Mouse (Mus musculus) layer of hippocampus, postnatal 36 days (tissue): Measurements from ENCODE around the gene Ift122. TPM values are rescaled to one million over a fixed set of nuclear protein-coding genes. Genes with fewer than 3 reads are reported as not detected.

Experiments
- DNase-seq, 2 experiments: peaks; one replicate each; pipeline ENCODE4 v3.0.0; 2022
- total RNA-seq, 2 experiments: library from RNA; stranded (reverse); gene quantifications; 2 replicates each; pipeline ENCODE4 v1.2.3; 2021

Ift122 gene
- total RNA-seq, 2 experiments from 2014 or later = 31.6 to 35.3 TPM

- DNase-seq = no peak
Measured at GRCm38 (mm10) chr6:115927292-115928242, 74.3 kb downstream of the Ift122 start.

DNA sequence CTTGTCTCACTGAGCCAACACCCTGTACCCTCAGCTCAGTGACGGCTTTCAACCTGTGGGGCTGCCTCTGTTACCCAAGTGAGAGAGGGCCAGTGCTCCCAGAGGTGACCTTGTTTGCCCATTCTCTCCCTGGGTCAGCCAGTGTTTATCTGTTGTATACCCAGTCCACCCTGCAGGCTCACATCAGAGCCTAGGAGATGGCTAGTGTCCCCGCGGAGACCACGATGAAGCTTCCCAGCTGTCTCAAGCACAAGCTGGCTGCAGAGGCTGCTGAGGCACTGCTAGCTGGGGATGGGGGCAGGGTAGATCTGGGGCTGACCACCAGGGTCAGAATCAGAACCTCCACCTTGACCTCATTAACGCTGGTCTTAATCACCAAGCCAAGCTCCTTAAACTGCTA, 76.7 kb downstream of the Ift122 start:
- DNase-seq = no peak

- DNase-seq = no peak
Measured at GRCm38 (mm10) chr6:115931639-115932038, 78.4 kb downstream of the Ift122 start, which contains the start of gene Rho. TSS of gene Rho (plus strand) at chr6:115931748.

DNA sequence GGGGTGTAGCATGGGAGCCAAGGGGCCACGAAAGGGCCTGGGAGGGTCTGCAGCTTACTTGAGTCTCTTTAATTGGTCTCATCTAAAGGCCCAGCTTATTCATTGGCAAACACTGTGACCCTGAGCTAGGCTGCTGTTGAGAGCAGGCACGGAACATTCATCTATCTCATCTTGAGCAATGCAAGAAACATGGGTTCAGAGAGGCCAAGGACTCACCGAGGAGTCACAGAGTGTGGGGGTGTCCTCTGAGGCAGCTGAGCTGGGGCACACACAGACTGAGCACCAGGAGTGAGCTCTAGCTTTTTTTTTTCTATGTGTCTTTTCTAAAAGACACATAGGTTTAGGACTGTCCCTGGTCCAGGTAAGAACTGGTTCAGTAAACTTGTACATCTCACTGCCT, 79.1 kb downstream of the Ift122 start:
- no peak for DNase-seq

GRCm38 (mm10) chr6:115935544-115935943, 82.3 kb downstream of the Ift122 start:
- DNase-seq = no peak

GRCm38 (mm10) chr6:115938011-115938410, 84.7 kb downstream of the Ift122 start:
- DNase-seq = no peak

DNA sequence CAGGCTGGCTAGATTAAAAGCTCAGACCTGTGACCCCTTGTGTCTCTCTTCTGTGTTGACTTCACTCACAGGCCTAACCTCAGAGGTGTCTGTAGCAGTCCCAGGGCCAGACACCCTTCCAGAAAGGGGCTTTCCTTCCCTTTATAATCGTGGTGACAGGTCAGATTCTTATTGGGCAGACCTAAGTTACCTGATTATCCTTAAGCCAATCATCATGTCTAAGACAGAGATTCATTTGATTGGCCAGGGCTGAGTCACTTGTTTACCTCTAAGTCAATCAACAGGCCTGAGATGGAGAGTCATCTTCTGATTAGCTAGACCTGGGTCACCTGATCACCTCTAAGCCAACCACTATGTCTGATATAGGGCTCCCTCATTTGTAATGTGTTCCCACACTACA, 85.5 kb downstream of the Ift122 start:
- DNase-seq = no peak

GRCm38 (mm10) chr6:115940603-115941002, 87.3 kb downstream of the Ift122 start:
- DNase-seq = no peak

DNA sequence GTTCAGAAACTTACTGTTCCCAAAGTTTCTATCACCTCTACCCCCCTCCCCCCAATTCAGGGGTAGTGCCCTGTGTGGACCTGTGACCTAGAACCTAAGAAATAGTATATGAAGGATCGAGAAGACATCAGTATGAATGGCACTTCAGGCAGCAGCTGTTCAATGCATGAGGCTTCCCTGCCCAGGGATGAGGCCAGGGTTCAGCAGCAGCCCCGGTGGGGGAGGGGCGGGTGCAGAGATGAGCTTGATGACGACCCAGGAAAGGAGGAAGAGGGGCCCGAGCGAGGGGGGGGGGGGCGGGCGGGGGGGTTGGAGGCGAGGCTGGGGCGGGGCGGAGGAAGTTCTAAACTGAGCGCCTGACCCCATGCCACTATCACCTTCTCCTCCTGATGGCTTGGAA, 87.9 kb downstream of the Ift122 start:
- no peak for DNase-seq

DNA sequence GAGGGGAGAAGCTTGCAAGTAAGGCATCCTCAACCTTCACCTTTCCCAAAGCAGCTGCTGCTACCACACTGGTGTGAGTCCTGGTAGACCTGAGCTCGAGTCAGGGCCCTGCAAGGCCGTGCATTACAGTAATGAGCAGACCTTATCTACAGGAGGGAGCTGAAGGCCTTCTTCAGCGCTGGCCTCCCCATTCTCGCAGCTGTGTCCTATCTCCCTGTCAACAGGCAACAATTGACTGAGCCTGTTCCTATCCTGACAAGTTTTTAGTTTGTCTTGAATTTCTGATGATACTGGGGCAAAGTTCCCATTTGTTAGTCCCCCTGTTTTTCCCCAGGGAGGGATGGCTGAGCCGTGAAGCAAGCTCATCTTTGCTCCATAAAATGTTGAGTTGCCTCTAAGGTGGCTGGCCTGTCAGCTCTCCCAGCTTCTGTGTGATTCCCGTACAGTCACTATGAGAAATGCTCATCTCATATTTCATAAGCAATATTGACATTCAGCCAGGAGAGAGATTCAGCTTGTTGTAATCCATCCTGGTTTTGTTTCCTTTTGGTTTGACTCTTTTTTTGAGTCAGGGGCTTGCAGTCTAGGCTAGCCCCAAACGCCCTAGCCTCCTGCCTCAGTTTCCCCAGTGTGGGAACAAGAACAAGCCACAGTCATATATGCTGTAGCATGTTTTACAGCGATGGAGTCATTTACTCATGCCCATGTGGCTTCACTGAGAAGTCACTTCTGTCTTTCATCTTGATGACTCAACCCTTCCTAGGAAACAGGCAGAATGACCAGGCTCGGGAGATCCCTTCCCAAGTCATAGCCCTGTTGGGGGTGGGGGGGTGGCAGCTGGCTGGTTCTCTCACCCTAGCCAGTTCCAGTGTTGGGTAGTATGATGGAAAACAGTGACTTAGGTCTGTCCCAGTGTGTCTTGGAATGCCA, 90.5 kb downstream of the Ift122 start:
- DNase-seq = no peak

GRCm38 (mm10) chr6:115944638-115945037, 91.4 kb downstream of the Ift122 start, which contains the start of gene H1foo:
TSS of gene H1foo (plus strand) at chr6:115944938.
- DNase-seq = no peak

DNA sequence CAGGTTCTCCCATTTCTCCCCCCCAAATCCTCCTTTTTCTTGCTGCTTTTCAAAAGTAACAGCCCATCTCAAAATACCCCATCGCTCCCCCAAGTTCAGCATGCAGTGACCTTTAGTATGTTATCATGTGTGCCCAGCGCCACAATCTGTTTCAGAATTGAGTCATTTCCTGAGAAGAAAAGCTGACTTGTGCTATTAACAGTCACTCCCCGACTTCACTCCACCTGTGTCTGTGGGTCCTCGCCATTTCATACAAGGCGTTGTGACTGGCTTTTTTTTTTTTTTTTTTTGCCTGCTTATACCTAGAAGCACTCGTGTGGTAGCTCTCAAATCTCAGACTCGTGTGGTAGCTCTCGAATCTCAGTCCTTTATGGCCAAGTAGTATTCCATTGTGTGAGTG, 92.4 kb downstream of the Ift122 start:
- no peak for DNase-seq

DNA sequence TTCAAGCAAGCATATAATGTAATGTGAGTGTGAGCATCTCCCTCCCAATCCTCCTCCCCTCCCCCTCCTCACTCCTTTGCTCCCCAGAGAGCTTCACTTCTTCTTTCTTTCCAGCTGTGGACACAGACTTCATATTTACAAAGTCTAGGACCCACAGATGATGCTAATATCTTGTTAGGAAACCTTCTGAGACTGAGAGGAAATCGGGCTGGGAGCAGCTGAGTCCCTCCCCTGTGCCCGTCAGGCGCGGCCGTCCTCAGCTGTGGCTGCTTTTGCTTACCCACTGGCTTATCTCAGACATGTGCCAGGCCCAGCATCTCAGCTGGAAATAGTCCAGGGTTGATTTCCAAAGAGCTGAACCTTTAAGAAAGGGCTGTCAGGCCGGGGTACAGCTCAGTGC, 93.1 kb downstream of the Ift122 start:
- no peak for DNase-seq

- no peak for DNase-seq
Measured at GRCm38 (mm10) chr6:115954506-115955074, 101.3 kb downstream of the Ift122 start.

GRCm38 (mm10) chr6:115955169-115955568, 101.9 kb downstream of the Ift122 start:
- DNase-seq = no peak

DNA sequence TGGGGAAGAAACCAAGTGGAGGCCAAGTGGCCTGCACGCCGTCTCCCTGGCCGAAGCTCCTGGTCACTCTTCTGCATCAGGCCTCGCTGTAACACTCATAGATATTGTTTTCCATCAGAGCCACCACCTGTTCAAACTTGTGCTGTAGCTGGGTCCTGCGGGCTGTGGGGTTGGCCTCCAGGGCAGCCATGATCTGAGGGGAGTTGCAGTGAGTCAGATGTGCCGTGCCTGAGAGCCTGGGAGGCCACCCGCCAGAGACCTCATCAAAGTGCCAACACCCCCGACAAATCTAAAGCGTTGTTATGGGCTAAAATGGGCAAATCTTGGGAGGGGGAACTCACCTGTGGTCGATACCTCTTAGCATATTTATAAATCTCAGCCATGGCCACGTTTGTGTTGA, 102.4 kb downstream of the Ift122 start:
- DNase-seq = no peak

- no peak for DNase-seq
Measured at GRCm38 (mm10) chr6:115956418-115956921, 103.2 kb downstream of the Ift122 start.

- no peak for DNase-seq
Measured at GRCm38 (mm10) chr6:115956922-115957601, 103.8 kb downstream of the Ift122 start.

- DNase-seq = no peak
Measured at GRCm38 (mm10) chr6:115957681-115958080, 104.4 kb downstream of the Ift122 start.

DNA sequence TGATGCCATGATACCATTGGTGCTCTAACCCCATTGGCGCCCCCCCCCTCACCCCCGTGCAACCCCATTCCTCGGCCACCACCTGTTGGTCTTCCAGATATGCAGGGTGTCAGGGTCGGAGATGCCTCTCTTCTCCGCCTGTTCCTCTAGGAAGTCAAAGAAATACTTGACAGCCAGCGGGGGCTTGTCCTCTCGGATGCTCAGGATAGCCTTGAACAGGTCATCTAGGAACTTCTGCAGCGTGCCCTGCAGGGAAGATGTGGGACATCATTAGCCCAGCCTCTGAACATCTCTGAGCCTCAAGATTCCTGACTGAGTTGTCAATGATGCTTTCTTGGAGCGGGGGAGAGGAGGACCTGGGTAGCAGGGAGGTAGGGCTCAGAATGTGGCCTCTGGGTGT, 105.2 kb downstream of the Ift122 start:
- no peak for DNase-seq

DNA sequence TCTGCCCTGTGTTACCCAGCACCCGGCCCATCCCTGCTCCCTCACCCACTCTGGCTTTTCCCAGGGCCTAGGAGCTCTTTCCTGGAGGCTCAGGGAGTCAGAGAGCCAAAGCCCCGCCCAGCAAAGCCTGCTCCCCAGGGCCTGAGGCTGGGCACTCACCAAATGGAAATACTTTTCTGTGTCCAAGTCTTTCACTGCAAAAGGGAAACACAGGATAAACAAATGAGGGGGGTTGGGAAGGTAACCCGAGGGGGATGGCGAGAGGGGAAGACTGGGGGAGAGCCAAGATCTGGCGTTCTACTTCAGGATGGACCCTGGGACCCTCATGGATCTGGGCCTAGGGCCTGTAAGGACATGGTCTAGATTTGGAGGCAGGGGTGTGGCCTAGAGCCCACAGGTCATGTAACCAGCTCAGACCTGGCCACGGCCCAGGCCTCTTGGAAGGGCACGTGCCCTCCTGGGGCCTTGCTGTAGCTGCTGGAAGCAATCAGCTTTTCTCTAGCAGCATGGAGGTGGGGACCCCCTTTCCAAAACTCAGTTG, 106.0 kb downstream of the Ift122 start:
- DNase-seq = no peak

DNA sequence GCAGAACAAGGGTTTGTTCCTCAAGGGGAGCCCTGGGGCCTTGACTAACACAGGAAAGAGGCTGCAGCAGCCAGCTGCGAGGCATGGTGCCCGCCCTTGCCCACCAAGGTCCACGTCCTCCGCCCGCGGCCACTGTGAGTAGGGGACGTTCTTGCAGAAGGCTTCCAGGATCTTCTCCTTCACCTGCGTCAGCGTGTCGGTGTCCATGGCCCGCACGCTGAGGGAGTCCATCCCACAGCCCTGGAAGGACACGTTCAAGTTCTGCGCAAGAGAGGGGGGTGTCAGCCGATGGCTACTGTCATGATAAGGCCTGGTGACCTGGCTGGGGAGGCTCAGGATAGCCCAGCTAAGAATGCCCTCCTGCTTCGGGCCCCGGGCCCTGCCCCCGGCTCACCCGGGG, 107.1 kb downstream of the Ift122 start:
- no peak for DNase-seq
